Mouse (Mus musculus) layer of hippocampus, adult 9-10 months (tissue): ENCODE results near the gene Sorcs2.
A peak's percentile ranks its signal among the peaks of the same experiment; 100 is the strongest.

Source experiments
- DNase-seq: peaks from one replicate; pipeline ENCODE4 v3.0.0; 2022; ENCODE audit warnings: low spot score

Gene Sorcs2

GRCm38 (mm10) chr5:36003797-36004196 is 394.1 kb downstream of the Sorcs2 start:
- DNase-seq: no peak

- DNase-seq: no peak
These were observed 407.8 kb downstream of the Sorcs2 start for GRCm38 (mm10) chr5:35989986-35990735.

- DNase-seq: no peak
These were observed 408.4 kb downstream of the Sorcs2 start for GRCm38 (mm10) chr5:35989506-35989905.

- DNase-seq: no peak
These were observed 409.9 kb downstream of the Sorcs2 start for GRCm38 (mm10) chr5:35988085-35988484.

- DNase-seq: no peak
These were observed 412.3 kb downstream of the Sorcs2 start for GRCm38 (mm10) chr5:35985611-35986010.

- peak; percentile 78 for DNase-seq
These were observed 416.0 kb downstream of the Sorcs2 start for GRCm38 (mm10) chr5:35981976-35982375.

- DNase-seq: no peak
These were observed 416.6 kb downstream of the Sorcs2 start for GRCm38 (mm10) chr5:35981341-35981740.

GRCm38 (mm10) chr5:35980542-35980941 is 417.4 kb downstream of the Sorcs2 start:
- no peak for DNase-seq

GRCm38 (mm10) chr5:35975681-35976080 is 422.3 kb downstream of the Sorcs2 start:
- DNase-seq: no peak

- no peak for DNase-seq
These were observed 423.7 kb downstream of the Sorcs2 start for GRCm38 (mm10) chr5:35974265-35974664.

GRCm38 (mm10) chr5:35973800-35974199 is 424.1 kb downstream of the Sorcs2 start:
- no peak for DNase-seq

- DNase-seq: no peak
These were observed 425.2 kb downstream of the Sorcs2 start for GRCm38 (mm10) chr5:35972739-35973138.

- no peak for DNase-seq
These were observed 425.9 kb downstream of the Sorcs2 start for GRCm38 (mm10) chr5:35971841-35972578.

GRCm38 (mm10) chr5:35970380-35971105 is 427.4 kb downstream of the Sorcs2 start:
- no peak for DNase-seq

- no peak for DNase-seq
These were observed 428.1 kb downstream of the Sorcs2 start for GRCm38 (mm10) chr5:35969857-35970256.
